7 mouse cellular contexts compared by ENCODE assay signal in genomic region chr2:30807648-30808295, GRCm38 (mm10). TPM values are rescaled to one million over a fixed set of nuclear protein-coding genes. Genes with fewer than 3 reads are reported as not detected.
A peak's percentile ranks its signal among the peaks of the same experiment; 100 is the strongest.
DNase-seq lines count a peak whose midpoint lies in the region; ATAC-seq lines count a peak whose summit lies in the region.

TSS of gene Ntmt1 (plus strand) at chr2:30807826.

- H3K36me3 ChIP-seq in embryonic facial prominence, embryonic 12.5 days = peaks cover 21% of the 10 kb centered on the region
- H3K36me3 ChIP-seq in limb, embryonic 11.5 days (ENCODE audit: control insufficient read depth, insufficient read depth, low read length) = 0 out of 2 replicates have a peak, but pooled peaks cover 4% of the 10 kb centered on the region
- 0 out of 2 replicates have a peak, but pooled peaks cover 5% of the 10 kb centered on the region for H3K36me3 ChIP-seq in midbrain, embryonic 14.5 days (ENCODE audit: control insufficient read depth, insufficient read depth, low read length)

- peak; percentile 99 for DNase-seq in adrenal gland, postnatal 25 days
- DNase-seq in heart, adult 11 months = peak; percentile 100
- DNase-seq in kidney, adult 18-20 months = peak; percentile 99
- peak; percentile 100 for DNase-seq in limb, embryonic 11.5 days (ENCODE audit: low spot score)
- peak; percentile 97 for DNase-seq in midbrain, embryonic 14.5 days
- DNase-seq in spleen, adult 18-20 months = peak; percentile 98 to 100

- 0 out of 2 replicates have a peak, but pooled peaks cover 9% of the 10 kb centered on the region for H3K27me3 ChIP-seq in embryonic facial prominence, embryonic 12.5 days
- H3K27me3 ChIP-seq in limb, embryonic 11.5 days (ENCODE audit: control insufficient read depth, insufficient read depth, low read length) = no peaks in the 10 kb centered on the region
- no peaks in the 10 kb centered on the region for H3K27me3 ChIP-seq in midbrain, embryonic 14.5 days (ENCODE audit: control insufficient read depth, insufficient read depth, low read length)

- H3K4me2 ChIP-seq in embryonic facial prominence, embryonic 12.5 days (replicated peaks) = peak within 1 kb of the TSS; percentile 96
- H3K4me2 ChIP-seq in limb, embryonic 11.5 days (ENCODE audit: low read depth, severe bottlenecking) = peak within 1 kb of the TSS; percentile 95
- peak within 1 kb of the TSS; percentile 90 for H3K4me2 ChIP-seq in midbrain, embryonic 14.5 days (ENCODE audit: low read length)

- under 1% methylated on average over 44 of the region's 44 CpGs for WGBS in embryonic facial prominence, embryonic 12.5 days
- under 1% methylated on average over 42 of the region's 44 CpGs for WGBS in limb, embryonic 11.5 days
- under 1% methylated on average over 44 of the region's 44 CpGs for WGBS in midbrain, embryonic 14.5 days

- ATAC-seq in embryonic facial prominence, embryonic 12.5 days (ENCODE audit: insufficient number of reproducible peaks, insufficient read depth, low FRiP score, low TSS enrichment) = peak; percentile 97
- ATAC-seq in limb, embryonic 11.5 days (ENCODE audit: insufficient number of reproducible peaks, low FRiP score, low TSS enrichment, low read depth) = peak; percentile 98
- ATAC-seq in midbrain, embryonic 14.5 days (ENCODE audit: low FRiP score, low TSS enrichment) = peak; percentile 97

- peaks cover 12% of the 10 kb centered on the region for H3K4me1 ChIP-seq in embryonic facial prominence, embryonic 12.5 days
- H3K4me1 ChIP-seq in limb, embryonic 11.5 days (ENCODE audit: control insufficient read depth, insufficient read depth, low read length) = peaks cover 12% of the 10 kb centered on the region; the same call in 1 of the 2 replicates
- peaks cover 18% of the 10 kb centered on the region for H3K4me1 ChIP-seq in midbrain, embryonic 14.5 days (ENCODE audit: control insufficient read depth, insufficient read depth, low read length)

- peak within 1 kb of the TSS; percentile 83 for H3K27ac ChIP-seq in embryonic facial prominence, embryonic 12.5 days
- peak within 1 kb of the TSS; percentile 56; the same call in 1 of the 2 replicates for H3K27ac ChIP-seq in limb, embryonic 11.5 days (replicated peaks; ENCODE audit: low read depth, low read length)
- H3K27ac ChIP-seq in midbrain, embryonic 14.5 days (replicated peaks; ENCODE audit: low read depth, low read length) = peak within 1 kb of the TSS; percentile 88

- H3K9me3 ChIP-seq in embryonic facial prominence, embryonic 12.5 days = no peaks in the 10 kb centered on the region
- H3K9me3 ChIP-seq in limb, embryonic 11.5 days (ENCODE audit: control insufficient read depth, low read length) = no peaks in the 10 kb centered on the region; the same call in 1 of the 2 replicates
- no peaks in the 10 kb centered on the region for H3K9me3 ChIP-seq in midbrain, embryonic 14.5 days (ENCODE audit: control insufficient read depth, low read length)

- H3K9ac ChIP-seq in embryonic facial prominence, embryonic 12.5 days = peak within 1 kb of the TSS; percentile 83
- peak within 1 kb of the TSS; percentile 90 for H3K9ac ChIP-seq in limb, embryonic 11.5 days (ENCODE audit: low read length)
- H3K9ac ChIP-seq in midbrain, embryonic 14.5 days (replicated peaks; ENCODE audit: low read length) = peak within 1 kb of the TSS; percentile 93

- peak within 1 kb of the TSS; percentile 88 for H3K4me3 ChIP-seq in embryonic facial prominence, embryonic 12.5 days
- H3K4me3 ChIP-seq in limb, embryonic 11.5 days (ENCODE audit: low read depth, low read length) = peak within 1 kb of the TSS; percentile 78
- H3K4me3 ChIP-seq in midbrain, embryonic 14.5 days (replicated peaks; ENCODE audit: low read depth, low read length) = peak within 1 kb of the TSS; percentile 83

RNA-seq across cellular contexts. Expression of gene Ntmt1, which starts in this region (rescaled TPM):
- total RNA-seq in adrenal gland, postnatal 25 days (2021) = 46.1 and 57.5 TPM in 2 replicates
- 105 and 106 TPM in 2 replicates for polyA plus RNA-seq in embryonic facial prominence, embryonic 12.5 days (2016; fragmentation: Nextera tagmentation; extraction: Ambion mirVana)
- 102 and 109 TPM in 2 replicates for polyA plus RNA-seq in limb, embryonic 11.5 days (2014; fragmentation: Nextera tagmentation; extraction: Ambion mirVana)
- polyA plus RNA-seq in midbrain, embryonic 14.5 days (2014; fragmentation: Nextera tagmentation; extraction: Ambion mirVana) = 114 and 122 TPM in 2 replicates

Comparison
In these comparisons a context has a peak if more than half of its experiments do, and no peak if none do; other contexts are left out.
1. Peak in every context shown above with its lines: DNase-seq, ATAC-seq, H3K4me3 ChIP-seq and H3K27ac ChIP-seq.